Mouse (Mus musculus): Measurements from ENCODE around the gene Rpl36a-ps1. TPM values are rescaled to one million over a fixed set of nuclear protein-coding genes. Genes with fewer than 3 reads are reported as not detected.
A peak's percentile ranks its signal among the peaks of the same experiment; 100 is the strongest.

The Rpl36a-ps1 gene
- total and polyA plus RNA-seq, 2 experiments from 2014 or later = 0.90 TPM; not detected in 1

DNA sequence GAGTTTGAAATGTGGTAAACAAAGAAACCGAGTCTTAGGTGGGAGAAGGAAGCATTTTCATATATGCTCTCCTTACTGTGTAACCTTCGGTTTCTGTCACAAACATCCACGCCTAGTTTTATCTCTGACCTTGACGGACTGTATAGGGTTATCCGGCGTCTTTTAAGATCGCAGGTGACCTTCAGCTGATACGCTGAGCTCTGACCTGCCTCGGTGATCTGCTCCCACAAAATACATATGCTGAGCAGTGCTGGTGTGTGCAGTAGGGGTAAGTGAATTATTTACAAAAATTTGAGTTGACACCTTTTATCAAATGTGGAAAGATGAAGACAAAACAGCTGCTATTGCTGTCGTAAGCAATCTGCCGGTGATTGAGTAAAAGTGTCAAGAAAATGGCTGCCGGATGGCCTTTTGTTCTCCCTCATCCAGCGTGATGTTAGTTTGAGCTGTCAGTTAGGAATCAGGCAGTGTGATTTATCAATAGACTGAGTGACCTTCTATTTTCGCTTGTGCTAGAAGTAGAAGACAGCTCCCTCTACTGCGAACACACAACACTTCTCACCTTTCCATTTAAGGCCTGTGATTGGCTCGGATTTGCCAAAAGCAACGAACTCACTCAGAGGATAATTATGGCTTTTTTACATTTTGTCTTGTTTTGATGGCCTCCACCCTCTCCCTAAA, 35.0 kb downstream of the Rpl36a-ps1 start:
- Histone ChIP-seq H3K4me2 (ENCODE audit: low read depth, low read length, poor library complexity, severe bottlenecking) (no peak overlapping the region), H3K9ac (replicated peaks; ENCODE audit: low read length, poor library complexity, severe bottlenecking) (no peak overlapping the region), H3K4me3 (ENCODE audit: low read depth, low read length) (no peak overlapping the region), H3K36me3 (ENCODE audit: insufficient read depth, low read length) (no peaks in the 10 kb centered on the region), H3K27ac (ENCODE audit: low read depth, low read length) (no peak overlapping the region), H3K4me1 (ENCODE audit: insufficient read depth, low read length) (no peaks in the 10 kb centered on the region), H3K27me3 (ENCODE audit: insufficient read depth, low read length) (no peaks in the 10 kb centered on the region), H3K9me3 (ENCODE audit: low read length) (no peaks in the 10 kb centered on the region)
- ATAC-seq (ENCODE audit: low FRiP score) (no peak), DNase-seq (ENCODE audit: low spot score) (peak; percentile 68)
- peak; percentile 69 for TF ChIP-seq CTCF (IDR thresholded peaks at IDR 0.05)
- 71% methylated on average over 17 of the region's 17 CpGs for WGBS

DNA sequence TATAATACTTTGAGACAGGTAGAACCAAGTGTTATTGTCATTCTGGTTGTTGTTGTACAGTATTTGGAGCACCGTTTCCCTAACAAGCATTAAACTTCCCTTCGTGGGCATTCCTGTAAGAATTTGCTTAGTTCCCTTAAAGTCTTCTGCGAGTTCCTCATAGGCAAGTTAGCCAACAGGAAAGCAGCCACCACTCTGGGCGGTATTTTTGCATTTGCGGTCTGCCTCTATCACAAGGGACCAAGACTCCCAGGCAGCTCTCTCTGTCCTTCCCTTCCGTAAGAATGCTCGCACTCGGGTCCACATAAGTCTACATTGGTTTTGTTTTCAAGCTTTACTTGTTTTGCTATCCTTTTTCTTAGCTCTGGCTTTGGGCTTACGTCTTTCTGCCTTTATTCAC, 37.3 kb downstream of the Rpl36a-ps1 start:
- ATAC-seq (ENCODE audit: low FRiP score) = no peak
- DNase-seq (ENCODE audit: low spot score) = no peak
- H3K9me3 ChIP-seq (ENCODE audit: low read length) = no peaks in the 10 kb centered on the region
- H3K4me3 ChIP-seq (ENCODE audit: low read depth, low read length) = no peak overlapping the region
- H3K4me2 ChIP-seq (ENCODE audit: low read depth, low read length, poor library complexity, severe bottlenecking) = no peak overlapping the region
- WGBS = 89% methylated on average over 9 of the region's 9 CpGs
- no peaks in the 10 kb centered on the region for H3K36me3 ChIP-seq (ENCODE audit: insufficient read depth, low read length)
- H3K27me3 ChIP-seq (ENCODE audit: insufficient read depth, low read length) = no peaks in the 10 kb centered on the region
- H3K27ac ChIP-seq (ENCODE audit: low read depth, low read length) = no peak overlapping the region
- no peak for TF ChIP-seq CTCF (IDR thresholded peaks at IDR 0.05)
- H3K4me1 ChIP-seq (ENCODE audit: insufficient read depth, low read length) = no peaks in the 10 kb centered on the region
- H3K9ac ChIP-seq (replicated peaks; ENCODE audit: low read length, poor library complexity, severe bottlenecking) = no peak overlapping the region

DNA sequence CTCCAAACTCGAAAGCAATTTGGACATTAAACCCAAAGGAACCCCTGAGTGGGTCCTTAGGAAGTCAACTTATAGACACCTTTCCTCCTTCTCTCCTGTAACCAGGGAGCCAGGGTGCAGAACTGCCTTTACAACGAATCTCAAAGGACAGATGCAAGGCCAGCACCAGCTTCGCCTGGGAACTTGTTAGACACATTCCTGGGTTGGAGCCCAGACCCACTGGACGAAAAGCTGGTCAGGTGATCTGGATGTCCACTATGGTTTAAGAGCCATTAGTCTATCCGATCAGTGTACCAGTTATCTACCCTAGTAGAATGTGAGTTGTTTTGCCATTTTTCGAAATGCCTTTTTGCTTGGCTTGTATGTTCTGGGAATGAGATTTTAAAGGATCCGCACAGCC, 41.7 kb downstream of the Rpl36a-ps1 start:
- Histone ChIP-seq H3K9me3 (ENCODE audit: low read length) (no peaks in the 10 kb centered on the region), H3K4me2 (ENCODE audit: low read depth, low read length, poor library complexity, severe bottlenecking) (no peak overlapping the region), H3K4me3 (ENCODE audit: low read depth, low read length) (no peak overlapping the region), H3K4me1 (ENCODE audit: insufficient read depth, low read length) (no peaks in the 10 kb centered on the region), H3K27me3 (ENCODE audit: insufficient read depth, low read length) (no peaks in the 10 kb centered on the region), H3K27ac (ENCODE audit: low read depth, low read length) (no peak overlapping the region), H3K36me3 (ENCODE audit: insufficient read depth, low read length) (no peaks in the 10 kb centered on the region), H3K9ac (replicated peaks; ENCODE audit: low read length, poor library complexity, severe bottlenecking) (no peak overlapping the region)
- TF ChIP-seq CTCF (IDR thresholded peaks at IDR 0.05) = no peak
- no peak for ATAC-seq (ENCODE audit: low FRiP score)
- WGBS = 89% methylated on average over 7 of the region's 7 CpGs
- no peak for DNase-seq (ENCODE audit: low spot score)

DNA sequence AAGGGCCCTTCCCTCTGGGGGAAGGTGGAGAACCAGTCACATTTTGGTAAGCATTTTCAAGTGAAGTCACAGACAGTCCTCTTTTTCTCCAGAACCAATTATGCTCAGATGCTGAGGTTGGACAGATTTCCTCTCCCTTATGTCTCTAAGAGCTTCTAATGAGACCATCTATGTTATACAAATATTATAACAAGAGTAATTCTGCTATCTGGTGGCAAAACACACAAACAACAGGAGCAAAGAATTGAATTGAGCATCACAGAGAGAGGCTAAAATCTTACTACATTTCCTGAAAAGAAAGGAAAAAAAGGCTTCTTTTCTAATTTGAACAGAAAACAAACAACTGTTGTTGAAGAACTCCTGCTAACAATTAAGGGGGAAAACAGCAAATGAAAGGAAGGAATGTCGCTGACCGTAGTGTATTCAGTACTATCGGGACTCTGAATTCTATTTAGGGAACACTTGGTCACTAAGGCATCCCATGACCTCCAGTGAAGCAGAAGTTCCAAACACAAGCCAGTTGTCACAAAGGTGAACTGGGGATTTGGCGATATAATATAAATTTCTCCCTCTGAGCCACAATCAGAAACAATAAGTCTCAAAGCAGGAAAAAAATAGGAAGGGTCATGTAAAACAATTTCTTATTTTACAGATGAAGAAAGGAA, 42.4 kb downstream of the Rpl36a-ps1 start:
- no peaks in the 10 kb centered on the region for H3K9me3 ChIP-seq (ENCODE audit: low read length)
- H3K4me2 ChIP-seq (ENCODE audit: low read depth, low read length, poor library complexity, severe bottlenecking) = no peak overlapping the region
- no peak overlapping the region for H3K4me3 ChIP-seq (ENCODE audit: low read depth, low read length)
- TF ChIP-seq CTCF (IDR thresholded peaks at IDR 0.05) = peak; percentile 63
- H3K36me3 ChIP-seq (ENCODE audit: insufficient read depth, low read length) = no peaks in the 10 kb centered on the region
- ATAC-seq (ENCODE audit: low FRiP score) = no peak
- peak; percentile 65 for DNase-seq (ENCODE audit: low spot score)
- 70% methylated on average over 4 of the region's 4 CpGs for WGBS
- H3K27ac ChIP-seq (ENCODE audit: low read depth, low read length) = no peak overlapping the region
- H3K9ac ChIP-seq (replicated peaks; ENCODE audit: low read length, poor library complexity, severe bottlenecking) = no peak overlapping the region
- H3K27me3 ChIP-seq (ENCODE audit: insufficient read depth, low read length) = no peaks in the 10 kb centered on the region
- H3K4me1 ChIP-seq (ENCODE audit: insufficient read depth, low read length) = no peaks in the 10 kb centered on the region

Other genes with a start within 250 kb of the Rpl36a-ps1 start
- 84.7 and 106 TPM in 2 replicates for gene Mzt1, start 51.8 kb upstream of the Rpl36a-ps1 start, total RNA-seq (2014; rRNA removed)
- gene Mzt1, start 51.8 kb upstream of the Rpl36a-ps1 start, polyA plus RNA-seq (2015; fragmentation: Nextera tagmentation; extraction: Ambion mirVana) = 107 and 117 TPM in 2 replicates
- gene Bora, start 51.9 kb upstream of the Rpl36a-ps1 start, total RNA-seq (2014; rRNA removed) = 3.7 and 7.3 TPM in 2 replicates
- 7.1 and 7.4 TPM in 2 replicates for gene Bora, start 51.9 kb upstream of the Rpl36a-ps1 start, polyA plus RNA-seq (2015; fragmentation: Nextera tagmentation; extraction: Ambion mirVana)
- gene Pibf1, start 105.1 kb upstream of the Rpl36a-ps1 start, total RNA-seq (2014; rRNA removed) = 11.5 and 12.3 TPM in 2 replicates
- 13.7 and 14.4 TPM in 2 replicates for gene Pibf1, start 105.1 kb upstream of the Rpl36a-ps1 start, polyA plus RNA-seq (2015; fragmentation: Nextera tagmentation; extraction: Ambion mirVana)
- gene Dis3, start 105.5 kb upstream of the Rpl36a-ps1 start, total RNA-seq (2014; rRNA removed) = 19.6 and 27.7 TPM in 2 replicates
- gene Dis3, start 105.5 kb upstream of the Rpl36a-ps1 start, polyA plus RNA-seq (2015; fragmentation: Nextera tagmentation; extraction: Ambion mirVana) = 19.7 and 23.1 TPM in 2 replicates

Measured in midbrain, postnatal 0 days (tissue).